Mouse (Mus musculus): ENCODE data around the gene Isyna1. TPM values are rescaled to one million over a fixed set of nuclear protein-coding genes. Genes with fewer than 3 reads are reported as not detected.

Isyna1 gene
- total RNA-seq, 1 experiment from 2014 or later: 51.3 TPM

DNA sequence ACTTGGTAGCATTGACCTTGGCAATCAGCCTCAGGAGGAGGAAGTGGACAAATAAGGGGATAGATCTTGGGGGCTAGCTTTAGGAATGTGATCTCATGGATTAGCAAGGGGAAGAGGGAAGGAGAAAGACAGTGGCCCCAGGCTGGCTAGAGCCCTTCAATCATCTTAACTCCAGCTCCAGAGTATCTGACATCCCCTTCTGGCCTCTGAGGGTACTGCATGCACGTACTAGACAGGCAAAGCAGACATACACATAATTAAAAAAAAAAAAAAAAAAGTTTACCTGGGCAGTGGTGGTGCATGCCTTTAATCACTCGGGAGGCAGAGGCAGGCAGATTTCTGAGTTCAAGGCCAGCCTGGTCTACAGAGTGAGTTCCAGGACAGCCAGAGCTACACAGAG is 49.9 kb downstream of the Isyna1 start:
- no peak for ATAC-seq (ENCODE audit: extremely low read depth, insufficient number of reproducible peaks, low FRiP score, poor library complexity, severe bottlenecking)

- ATAC-seq (ENCODE audit: extremely low read depth, insufficient number of reproducible peaks, low FRiP score, poor library complexity, severe bottlenecking): no peak
Measured at GRCm38 (mm10) chr8:70645501-70646224, 51.5 kb downstream of the Isyna1 start.

GRCm38 (mm10) chr8:70646369-70646768 is 52.2 kb downstream of the Isyna1 start:
- no peak for ATAC-seq (ENCODE audit: extremely low read depth, insufficient number of reproducible peaks, low FRiP score, poor library complexity, severe bottlenecking)

- no peak for ATAC-seq (ENCODE audit: extremely low read depth, insufficient number of reproducible peaks, low FRiP score, poor library complexity, severe bottlenecking)
Measured at GRCm38 (mm10) chr8:70646775-70647174, 52.6 kb downstream of the Isyna1 start.

Other genes starting within 250 kb of the Isyna1 start
- 34.0 and 36.8 TPM in 2 replicates for gene Upf1, start 241.1 kb upstream of the Isyna1 start, total RNA-seq (2017)
- gene Comp, start 220.8 kb upstream of the Isyna1 start, total RNA-seq (2017): 1.0 TPM in 1 of 2 replicates, not detected in the other
- 5.2 and 8.4 TPM in 2 replicates for gene Crtc1, start 154.8 kb upstream of the Isyna1 start, total RNA-seq (2017)
- gene Klhl26, start 117.4 kb upstream of the Isyna1 start, total RNA-seq (2017): 5.0 and 5.8 TPM in 2 replicates
- not detected in 2 replicates for gene Tmem59l, start 107.0 kb upstream of the Isyna1 start, total RNA-seq (2017)
- gene Crlf1, start 101.2 kb upstream of the Isyna1 start, total RNA-seq (2017): not detected in 2 replicates
- 12.4 and 29.8 TPM in 2 replicates for gene Rex1bd, start 87.6 kb upstream of the Isyna1 start, total RNA-seq (2017)
- gene Uba52, start 83.6 kb upstream of the Isyna1 start, total RNA-seq (2017): 720 and 1,162 TPM in 2 replicates
- 185 and 192 TPM in 2 replicates for gene Fkbp8, start 66.6 kb upstream of the Isyna1 start, total RNA-seq (2017)
- gene Kxd1, start 66.4 kb upstream of the Isyna1 start, total RNA-seq (2017): 47.4 and 51.6 TPM in 2 replicates
- 38.8 and 40.6 TPM in 2 replicates for gene Ell, start 54.9 kb upstream of the Isyna1 start, total RNA-seq (2017)
- gene Ssbp4, start 14.5 kb downstream of the Isyna1 start, total RNA-seq (2017): 31.3 and 45.8 TPM in 2 replicates
- 54.1 and 63.7 TPM in 2 replicates for gene Lrrc25, start 21.8 kb downstream of the Isyna1 start, total RNA-seq (2017)
- not detected in 2 replicates for gene Gdf15, start 38.1 kb downstream of the Isyna1 start, total RNA-seq (2017)
- 4.4 and 7.7 TPM in 2 replicates for gene Pgpep1, start 66.0 kb downstream of the Isyna1 start, total RNA-seq (2017)
- 103 and 134 TPM in 2 replicates for gene Lsm4, start 78.9 kb downstream of the Isyna1 start, total RNA-seq (2017)
- 316 and 319 TPM in 2 replicates for gene Jund, start 104.6 kb downstream of the Isyna1 start, total RNA-seq (2017)
- gene Iqcn, start 109.1 kb downstream of the Isyna1 start, total RNA-seq (2017): 2.4 and 2.8 TPM in 2 replicates
- not detected in 2 replicates for gene Gm3336, start 124.2 kb downstream of the Isyna1 start, total RNA-seq (2017)
- gene Pde4c, start 129.3 kb downstream of the Isyna1 start, total RNA-seq (2017): 2.2 and 2.4 TPM in 2 replicates
- gene Rab3a, start 160.3 kb downstream of the Isyna1 start, total RNA-seq (2017): 5.2 and 5.5 TPM in 2 replicates
- gene Mpv17l2, start 166.6 kb downstream of the Isyna1 start, total RNA-seq (2017): 4.5 and 4.8 TPM in 2 replicates
- 19.9 and 20.3 TPM in 2 replicates for gene Pik3r2, start 182.3 kb downstream of the Isyna1 start, total RNA-seq (2017)
- gene Mast3, start 210.7 kb downstream of the Isyna1 start, total RNA-seq (2017): 30.7 and 40.2 TPM in 2 replicates
- gene Il12rb1, start 214.1 kb downstream of the Isyna1 start, total RNA-seq (2017): 0.98 and 3.1 TPM in 2 replicates
- 20.7 and 24.9 TPM in 2 replicates for gene Arrdc2, start 245.3 kb downstream of the Isyna1 start, total RNA-seq (2017)

Measured in neutrophil, adult 5-6 weeks (primary cell).